ENCODE assay signal across 12 mouse cellular contexts in the genomic region with DNA sequence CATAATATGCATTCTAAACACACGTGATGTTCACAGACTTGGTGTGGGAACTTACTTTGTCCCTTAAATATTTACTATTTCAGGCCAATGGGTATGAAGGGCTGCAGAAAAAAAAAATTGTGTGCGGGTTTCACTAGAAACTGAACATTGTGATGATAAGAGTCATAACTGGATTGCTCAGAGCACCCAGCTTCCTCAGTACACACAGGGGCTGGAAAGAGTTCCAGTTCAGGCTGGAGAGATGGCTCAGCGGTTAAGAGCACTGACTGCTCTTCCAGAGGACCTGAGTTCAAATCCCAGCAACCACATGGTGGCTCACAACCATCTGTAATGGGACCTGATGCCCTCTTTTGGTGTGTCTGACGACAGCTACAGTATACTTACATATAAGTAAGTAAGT. TPM values are rescaled to one million over a fixed set of nuclear protein-coding genes. Genes with fewer than 3 reads are reported as not detected.
"Had no signal": no experiment of that assay in that cellular context is flagged by ENCODE, and none has a peak within 500 bp of the region (broad histone marks: within the 10 kb centered on the region; RNA-seq: fewer than 3 reads in every experiment).

No protein-coding gene starts in this region.

RNA-seq across cellular contexts. Expression of a gene that starts 7.5 kb away (rescaled TPM):
- total RNA-seq: neutrophil, adult 5-6 weeks had no signal
- polyA plus RNA-seq: neural tube, embryonic 13.5 days; neural tube, embryonic 14.5 days; neural tube, embryonic 15.5 days; small intestine, adult 2 months; spleen, adult 2 months; stomach, embryonic 14.5 days; stomach, embryonic 15.5 days; stomach, embryonic 16.5 days; stomach, postnatal 0 days; thymus, adult 2 months; thymus, postnatal 0 days had no signal
